Mouse (Mus musculus): ENCODE measurements around the gene Dlg4.
"Not testable (repeated sequence)": the region's sequence is repeated elsewhere in the genome, so short reads cannot be mapped to it uniquely, and the experiment has no call there.

The Dlg4 gene

DNA sequence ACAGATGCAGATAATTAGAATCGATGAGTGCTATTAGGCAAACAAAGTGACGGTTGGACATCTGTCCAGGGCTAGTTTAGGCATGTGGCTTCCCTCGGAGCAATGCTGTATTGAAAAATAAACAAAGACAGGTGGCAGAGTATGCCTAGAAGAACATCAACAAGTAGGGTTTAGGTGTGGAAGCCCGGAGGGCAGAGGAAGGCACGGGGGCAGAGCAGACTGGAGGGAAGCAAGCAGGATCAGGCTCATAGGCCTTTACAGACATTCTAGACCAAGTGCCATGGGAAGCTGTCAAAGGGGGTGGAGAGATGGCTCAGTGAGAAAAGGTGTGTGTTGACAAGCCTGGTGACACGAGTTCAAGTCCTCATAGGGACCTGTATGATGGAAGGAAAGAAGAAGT is 32.6 kb downstream of the Dlg4 start:
- no peak for DNase-seq (ENCODE audit: low spot score)

DNA sequence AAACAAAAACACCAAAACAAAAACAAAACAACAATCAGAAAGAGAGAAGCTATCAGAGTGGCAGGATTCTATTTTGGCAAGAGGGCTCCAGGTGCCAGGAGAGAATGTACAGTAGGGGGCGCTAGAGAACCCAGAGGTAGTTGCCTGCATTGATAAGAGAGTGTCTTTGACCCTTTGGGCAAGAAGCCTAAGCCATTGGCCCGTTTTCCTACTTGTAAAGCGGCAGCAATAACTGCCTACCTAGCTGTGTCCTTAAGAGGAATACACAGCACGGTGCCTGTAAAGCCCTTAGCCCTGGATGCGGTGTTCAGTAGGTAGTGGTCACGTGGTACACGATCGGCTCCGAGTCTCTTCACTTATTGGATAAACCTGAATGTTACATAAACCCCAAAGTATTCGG is 33.1 kb downstream of the Dlg4 start:
- DNase-seq (ENCODE audit: low spot score), result no peak

DNA sequence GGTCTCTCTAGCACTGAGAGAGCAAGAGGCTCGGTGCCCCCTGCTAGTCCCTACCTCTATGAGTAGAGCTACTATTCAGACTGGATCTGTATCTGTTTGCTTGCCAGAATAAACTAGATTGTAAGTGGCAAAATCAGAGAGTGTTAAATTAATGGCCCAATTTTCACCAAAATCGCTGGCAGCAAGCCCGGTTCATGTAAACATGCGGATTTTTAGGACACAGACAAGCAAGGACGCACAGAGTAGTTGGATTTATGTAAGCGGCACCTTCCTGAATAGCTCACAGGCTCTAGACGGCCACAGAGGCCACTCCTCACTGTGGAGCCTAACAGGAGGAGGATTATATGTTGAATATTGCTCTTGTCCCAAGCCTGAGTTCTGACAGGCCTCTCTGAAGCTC is 36.4 kb downstream of the Dlg4 start:
- DNase-seq (ENCODE audit: low spot score), result no peak

DNA sequence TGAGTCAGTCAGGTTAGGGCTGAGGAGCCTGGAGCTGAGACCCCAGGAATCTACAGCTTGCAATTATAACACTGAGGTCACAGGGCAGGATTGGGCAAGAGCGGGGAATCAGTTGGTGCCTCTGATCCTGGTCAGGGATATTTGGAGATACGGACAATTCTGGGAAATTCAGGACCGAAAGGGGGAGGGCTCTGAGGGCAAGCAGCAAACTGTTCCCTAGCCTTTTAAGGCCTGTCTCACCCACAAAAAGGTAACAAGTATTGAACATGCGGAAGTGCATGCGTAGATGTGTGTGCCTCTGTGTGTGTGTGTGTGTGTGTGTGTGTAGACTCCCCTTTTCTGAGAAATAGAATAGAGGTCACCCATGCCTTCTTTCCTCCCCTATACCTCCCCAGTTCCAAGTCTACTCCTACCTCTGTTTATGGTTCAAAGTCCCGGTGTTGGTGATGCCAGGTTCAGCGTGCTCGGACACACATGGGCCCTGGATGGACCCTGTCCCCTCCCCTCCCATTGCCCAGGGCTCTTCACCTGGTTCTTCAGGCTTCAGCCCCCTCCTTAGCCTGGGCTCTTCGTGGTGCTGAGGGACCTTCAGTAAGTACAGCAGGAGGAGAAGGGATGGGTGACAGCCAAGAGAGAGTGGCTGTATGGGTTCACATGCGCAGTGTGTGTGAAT is 37.3 kb downstream of the Dlg4 start, which contains the start of gene Asgr1:
Gene Asgr1, plus strand, starts transcription at position 188 of the 673 bp plus-strand sequence.
- no peak for DNase-seq (ENCODE audit: low spot score)

DNA sequence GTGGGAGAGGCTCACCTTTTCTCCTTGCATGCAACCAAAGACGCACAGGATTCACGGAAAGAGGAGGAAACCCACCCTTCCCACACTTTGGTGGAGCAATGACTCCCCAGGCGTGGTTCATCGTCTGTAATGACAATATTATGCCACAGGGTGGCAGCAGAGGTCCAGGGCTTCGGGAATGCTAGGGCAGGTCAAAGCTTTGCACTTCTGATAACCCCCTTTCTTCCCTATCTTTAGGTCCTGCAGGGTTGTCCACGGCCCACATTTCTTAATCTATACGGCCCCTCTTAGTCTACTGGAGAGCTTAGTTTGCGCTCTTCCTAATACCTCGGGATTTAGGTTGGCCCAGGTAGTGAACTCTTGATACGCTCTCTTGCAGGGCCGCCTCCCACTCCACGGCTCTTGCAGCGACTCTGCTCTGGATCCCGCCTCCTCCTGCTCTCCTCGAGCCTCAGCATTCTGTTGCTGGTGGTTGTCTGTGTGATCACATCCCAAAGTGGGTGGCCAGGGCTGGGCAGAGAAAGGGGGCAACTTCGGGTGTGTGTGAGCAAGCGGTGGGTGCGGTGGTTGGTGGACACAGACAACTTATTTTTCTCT is 39.0 kb downstream of the Dlg4 start:
- no peak for DNase-seq (ENCODE audit: low spot score)

DNA sequence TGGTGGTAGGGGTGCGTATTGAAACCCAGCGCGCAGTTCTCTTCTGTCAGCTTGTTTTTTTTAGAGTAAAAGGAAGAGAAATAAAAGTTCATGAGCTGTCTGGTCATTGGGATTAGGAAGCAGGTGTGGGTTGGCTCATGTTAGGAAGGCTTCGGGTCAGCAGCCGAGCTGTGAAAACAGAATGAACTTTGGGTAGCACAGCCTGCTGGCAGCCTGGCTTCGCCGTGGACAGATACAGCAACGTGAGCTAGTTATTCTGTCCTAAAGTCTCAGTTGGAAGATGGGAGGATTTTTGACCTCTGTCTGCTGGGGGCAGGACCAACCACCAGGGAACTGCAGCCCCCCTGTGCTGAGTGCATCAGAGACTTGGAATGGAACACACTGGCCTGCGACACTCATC is 41.1 kb downstream of the Dlg4 start:
- DNase-seq (ENCODE audit: low spot score), result no peak

DNA sequence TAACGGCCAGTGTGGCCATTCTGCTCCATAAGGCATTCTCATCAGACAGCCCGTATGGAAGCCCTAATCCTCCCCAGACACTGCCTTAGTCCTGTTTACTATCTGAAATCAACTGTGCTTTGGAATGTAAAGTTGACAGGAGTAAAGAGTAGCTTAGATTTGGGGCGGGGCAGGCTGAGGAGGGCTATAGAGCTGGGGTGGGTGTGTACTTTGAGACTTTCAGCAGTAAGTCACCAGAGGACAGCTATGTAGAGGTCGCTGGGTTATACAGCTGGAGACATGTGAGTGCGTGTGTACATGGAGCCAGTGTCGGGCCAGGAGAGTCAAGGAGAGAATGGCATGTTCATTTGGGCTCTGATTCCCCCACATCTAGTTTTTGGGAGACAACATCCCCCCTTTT is 43.2 kb downstream of the Dlg4 start:
- no peak for DNase-seq (ENCODE audit: low spot score)

DNA sequence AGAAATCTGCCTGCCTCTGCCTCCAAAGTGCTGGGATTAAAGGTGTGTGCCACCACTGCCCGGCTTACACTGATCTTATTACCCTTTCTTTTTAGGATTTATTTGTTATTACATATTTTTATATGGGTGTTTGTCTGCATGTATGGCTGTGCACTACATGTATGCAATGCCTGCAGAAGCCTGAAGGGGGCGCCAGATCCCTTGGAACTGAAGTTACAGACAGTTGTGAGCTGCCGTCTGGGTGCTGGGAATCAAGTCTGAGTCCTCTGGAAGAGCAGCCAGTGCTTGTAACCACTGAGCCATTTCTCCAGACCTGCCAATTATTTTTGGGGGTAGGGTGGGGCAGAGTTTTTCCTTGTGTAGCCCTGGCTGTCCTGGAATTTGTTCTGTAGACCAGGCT is 46.3 kb downstream of the Dlg4 start:
- no peak for DNase-seq (ENCODE audit: low spot score)

DNA sequence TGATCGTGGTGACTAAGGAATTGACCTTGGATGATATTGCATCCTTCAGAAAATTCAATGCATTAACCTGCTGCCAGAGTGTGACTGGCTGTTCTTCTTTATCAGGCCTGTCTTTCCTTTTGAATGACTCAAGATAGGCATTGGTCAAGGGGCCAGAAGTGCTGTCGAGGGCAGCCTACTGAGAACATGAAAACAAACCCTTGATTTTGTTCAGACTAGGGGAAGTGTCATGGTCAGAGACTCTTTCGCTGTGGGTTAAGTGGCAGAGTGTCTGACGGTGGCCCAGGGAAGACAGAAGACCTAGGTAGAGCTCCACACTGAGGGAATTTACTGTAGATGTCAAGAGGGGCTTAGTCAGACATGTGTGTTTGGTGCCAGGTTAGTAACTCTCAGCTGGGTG is 50.0 kb downstream of the Dlg4 start:
- DNase-seq (ENCODE audit: low spot score), result peak; percentile 27

DNA sequence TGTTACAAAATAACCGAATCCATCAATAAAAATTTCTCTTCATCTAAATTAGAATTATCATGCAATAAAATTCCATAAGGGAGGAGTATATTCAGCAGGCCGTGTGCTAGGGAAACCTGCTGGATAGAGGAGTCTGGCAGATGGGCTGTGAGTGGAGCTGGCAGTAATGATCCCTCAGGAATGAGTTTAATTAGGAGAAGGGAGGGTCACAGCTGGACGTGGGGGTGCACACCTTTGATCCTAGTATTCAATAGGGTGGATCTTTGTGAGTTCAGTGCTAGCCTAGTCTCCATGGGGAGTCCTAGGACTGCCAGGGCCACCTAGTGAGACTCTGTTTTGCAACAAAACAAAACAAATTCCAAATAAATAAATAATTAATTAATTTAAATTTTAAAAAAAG is 51.5 kb downstream of the Dlg4 start:
- no peak for DNase-seq (ENCODE audit: low spot score)

DNA sequence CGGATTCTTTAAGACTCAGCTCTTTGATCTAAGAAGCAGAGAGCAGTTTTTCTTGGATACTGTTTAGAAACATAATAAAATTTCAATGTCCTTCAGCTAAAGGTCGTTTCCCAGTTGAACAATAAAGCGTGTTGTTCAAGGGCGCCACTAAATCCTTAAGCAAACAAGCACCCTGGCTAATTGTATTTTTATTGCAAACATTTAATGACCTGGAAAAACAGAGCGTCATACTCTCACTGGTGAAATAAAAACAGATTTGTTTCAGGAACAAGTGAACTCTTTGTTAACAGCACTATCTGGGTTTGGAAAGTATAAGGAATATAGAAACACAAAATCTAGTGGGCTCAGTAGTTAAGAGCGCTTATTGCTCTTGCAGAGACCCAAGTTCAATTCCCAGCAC is 53.3 kb downstream of the Dlg4 start:
- DNase-seq (ENCODE audit: low spot score), result no peak

DNA sequence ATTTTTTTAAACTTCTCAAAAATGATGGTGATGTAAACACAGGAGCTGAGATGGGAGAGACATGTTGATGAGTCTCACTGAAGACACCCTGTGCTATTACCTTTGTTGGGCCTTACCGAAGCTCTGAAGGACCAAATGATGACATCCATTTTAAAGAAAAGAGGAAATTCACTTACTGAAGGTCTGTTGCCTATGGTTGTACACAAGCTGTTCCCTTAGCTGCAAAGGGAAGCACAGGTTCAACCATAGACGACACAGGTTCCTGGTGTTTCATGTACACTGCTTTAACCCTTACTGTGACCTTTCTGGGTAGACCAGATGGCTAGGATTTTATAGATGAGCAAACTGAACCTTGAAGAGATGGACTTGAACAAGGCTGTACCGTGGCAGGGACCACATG is 53.9 kb downstream of the Dlg4 start:
- not testable (repeated sequence) for DNase-seq (ENCODE audit: low spot score)

DNA sequence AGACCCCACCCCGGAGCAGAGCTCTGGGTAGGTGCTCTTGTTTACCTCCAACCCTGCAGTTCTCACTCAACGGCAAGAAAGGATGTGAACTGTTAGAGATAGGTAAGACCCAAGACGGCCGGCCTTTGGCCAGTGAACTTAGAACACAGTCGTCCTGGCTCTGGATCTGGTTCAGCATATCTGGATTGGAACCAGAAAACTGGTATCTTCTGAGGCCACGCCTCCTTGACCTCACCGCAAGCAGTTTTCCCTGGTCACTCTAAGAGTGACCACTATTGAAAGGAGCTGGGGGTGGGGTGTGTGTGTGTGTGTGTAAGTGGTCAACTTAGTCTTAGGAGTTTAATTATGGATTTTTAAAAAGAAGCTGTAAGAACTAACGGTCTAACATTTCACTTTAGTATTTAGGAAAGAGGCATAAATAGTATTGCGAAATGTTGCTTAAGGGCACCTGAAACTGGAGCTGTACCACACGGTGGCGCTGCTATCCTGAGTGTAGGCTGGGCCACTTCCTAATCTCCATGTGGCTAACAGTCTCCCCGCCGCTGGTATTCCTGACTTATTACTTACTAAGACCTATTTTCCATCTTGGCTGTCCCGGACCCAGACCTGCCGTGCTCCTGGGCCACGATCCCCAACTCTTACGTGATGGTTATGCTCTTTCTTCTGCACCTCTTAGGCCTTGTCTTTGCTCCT is 57.8 kb downstream of the Dlg4 start:
- DNase-seq (ENCODE audit: low spot score), result peak; percentile 55

DNA sequence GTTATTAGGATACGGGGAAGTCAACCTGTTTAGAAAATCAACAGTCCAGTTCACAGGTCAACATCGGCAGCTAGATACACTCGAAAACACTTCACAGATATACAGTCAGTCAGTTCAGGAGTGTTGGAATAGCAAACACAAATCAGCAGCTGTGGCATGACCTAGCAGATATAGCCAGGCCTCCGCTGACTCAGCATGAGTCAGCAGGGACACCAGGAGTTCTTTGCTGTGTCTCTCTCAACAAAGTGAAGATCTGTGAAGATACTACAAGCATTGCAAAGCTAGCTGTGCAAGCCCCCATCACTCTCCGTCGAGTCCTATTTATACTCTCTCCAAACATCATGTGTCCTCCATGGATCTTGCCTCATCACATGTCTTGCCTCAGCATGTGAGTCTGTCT is 58.8 kb downstream of the Dlg4 start:
- DNase-seq (ENCODE audit: low spot score), result no peak

DNA sequence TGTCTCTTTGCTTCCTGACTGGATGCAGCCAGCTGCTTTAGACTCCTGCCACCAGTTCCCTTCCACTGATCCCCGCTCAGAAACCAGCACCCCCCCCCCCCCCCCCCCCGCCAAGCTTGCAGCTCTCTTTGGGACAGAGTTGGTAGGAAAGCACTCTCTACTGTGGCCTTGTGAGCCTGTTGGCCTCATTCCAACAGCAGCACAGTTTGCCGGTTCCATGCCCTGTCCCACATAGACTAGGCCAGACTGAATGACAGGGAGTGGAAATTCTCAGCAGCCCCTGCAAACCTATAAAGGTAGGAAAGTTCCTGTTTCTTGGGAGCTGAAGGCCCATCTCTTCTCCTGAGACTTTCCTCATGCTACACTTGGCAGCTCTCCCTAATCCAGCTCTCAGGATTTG is 60.7 kb downstream of the Dlg4 start:
- peak; percentile 44 for DNase-seq (ENCODE audit: low spot score)

DNA sequence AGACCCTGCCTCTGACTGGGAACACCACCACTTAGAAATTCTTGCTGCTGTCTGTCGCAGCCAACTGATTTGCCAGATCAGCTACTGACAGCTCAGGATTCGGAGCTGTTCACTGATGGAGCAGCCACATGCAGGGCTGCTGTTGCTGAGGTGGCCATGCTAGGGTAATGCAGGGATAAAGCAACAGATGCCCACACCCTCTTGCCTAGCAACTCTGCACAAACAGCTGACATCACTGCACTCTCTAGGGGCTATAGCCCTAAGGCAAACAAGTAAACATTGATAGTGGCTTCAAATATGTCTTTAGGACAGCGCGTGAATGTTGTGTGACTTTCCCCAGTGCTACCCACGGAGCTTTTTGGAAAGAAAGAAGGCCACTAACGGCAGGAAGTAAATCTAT is 62.4 kb downstream of the Dlg4 start:
- no peak for DNase-seq (ENCODE audit: low spot score)

DNA sequence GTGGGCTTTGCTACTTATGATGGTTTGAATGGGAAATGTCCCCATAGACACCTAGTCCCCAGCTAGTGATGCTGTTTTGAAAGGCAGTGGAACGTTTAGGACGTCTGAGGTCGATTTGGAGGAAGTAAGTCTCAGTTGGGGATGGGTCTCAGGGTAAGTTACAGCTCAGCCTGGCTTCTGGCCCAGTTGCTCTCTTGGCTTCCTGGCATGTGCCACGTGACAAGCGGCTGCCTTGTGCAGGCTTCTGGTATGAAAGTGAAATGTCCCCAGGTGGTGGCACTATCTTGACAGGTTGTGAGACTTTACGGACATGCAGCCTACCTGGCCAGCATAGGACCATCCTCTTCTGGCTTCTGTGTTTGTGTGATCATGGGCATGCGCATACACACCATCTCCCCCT is 63.2 kb downstream of the Dlg4 start:
- no peak for DNase-seq (ENCODE audit: low spot score)

DNA sequence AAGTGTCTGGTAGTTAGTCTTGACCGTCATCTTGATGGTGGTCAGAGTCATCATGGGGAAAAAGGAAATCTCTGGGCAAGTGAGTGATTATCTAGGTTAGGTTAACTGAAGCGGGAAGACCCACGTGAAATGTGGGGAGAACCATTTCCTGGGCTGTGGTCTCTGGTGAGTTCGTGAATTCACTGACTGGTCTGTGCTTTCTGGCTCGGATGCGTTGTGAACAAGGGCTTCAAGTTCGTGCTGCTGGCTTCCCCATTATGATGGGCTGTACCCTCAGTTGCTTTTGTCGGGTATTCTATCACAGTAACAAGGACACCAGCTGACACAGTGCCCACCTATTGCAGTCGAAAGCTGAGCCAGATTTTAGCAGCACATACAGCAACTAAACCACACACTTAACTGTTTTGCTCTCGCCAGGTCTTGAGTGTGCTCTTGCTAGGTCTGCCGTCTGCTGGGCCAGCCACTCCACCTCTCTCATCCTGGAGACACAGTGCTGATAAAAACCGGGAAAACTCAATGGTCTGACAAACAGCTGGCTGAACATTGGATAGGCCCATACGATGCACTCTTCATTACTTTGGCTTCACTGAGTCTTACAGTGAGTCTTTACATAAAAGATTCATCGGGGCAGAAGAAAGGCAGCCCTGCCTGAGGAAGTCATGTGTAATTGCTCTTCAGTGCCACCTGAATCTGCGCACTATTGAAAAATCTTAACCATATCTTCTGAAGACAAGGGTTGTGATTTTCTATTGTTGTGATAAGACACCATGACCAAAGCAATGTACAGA is 64.3 kb downstream of the Dlg4 start:
- DNase-seq (ENCODE audit: low spot score), result no peak

DNA sequence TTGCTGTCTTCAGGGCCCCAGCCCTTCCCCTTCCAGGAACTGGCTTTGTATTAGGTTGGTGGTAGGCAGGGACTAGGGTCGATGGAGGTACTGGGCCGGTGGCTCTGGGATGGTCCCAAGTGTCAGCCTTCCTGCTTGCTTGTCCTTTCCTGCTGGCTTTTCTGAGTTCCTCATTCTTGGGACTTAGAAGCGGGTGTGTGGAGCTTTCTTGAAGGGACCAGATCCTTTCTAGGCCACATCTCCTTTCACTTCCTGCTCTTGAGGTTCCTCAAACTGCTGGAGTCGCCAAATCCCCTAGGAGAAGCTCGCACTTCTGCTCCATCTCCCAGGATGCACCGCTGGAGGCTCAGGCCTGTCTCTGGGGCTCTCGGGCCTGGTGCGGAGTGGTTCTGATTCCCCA is 67.8 kb downstream of the Dlg4 start:
- no peak for DNase-seq (ENCODE audit: low spot score)

DNA sequence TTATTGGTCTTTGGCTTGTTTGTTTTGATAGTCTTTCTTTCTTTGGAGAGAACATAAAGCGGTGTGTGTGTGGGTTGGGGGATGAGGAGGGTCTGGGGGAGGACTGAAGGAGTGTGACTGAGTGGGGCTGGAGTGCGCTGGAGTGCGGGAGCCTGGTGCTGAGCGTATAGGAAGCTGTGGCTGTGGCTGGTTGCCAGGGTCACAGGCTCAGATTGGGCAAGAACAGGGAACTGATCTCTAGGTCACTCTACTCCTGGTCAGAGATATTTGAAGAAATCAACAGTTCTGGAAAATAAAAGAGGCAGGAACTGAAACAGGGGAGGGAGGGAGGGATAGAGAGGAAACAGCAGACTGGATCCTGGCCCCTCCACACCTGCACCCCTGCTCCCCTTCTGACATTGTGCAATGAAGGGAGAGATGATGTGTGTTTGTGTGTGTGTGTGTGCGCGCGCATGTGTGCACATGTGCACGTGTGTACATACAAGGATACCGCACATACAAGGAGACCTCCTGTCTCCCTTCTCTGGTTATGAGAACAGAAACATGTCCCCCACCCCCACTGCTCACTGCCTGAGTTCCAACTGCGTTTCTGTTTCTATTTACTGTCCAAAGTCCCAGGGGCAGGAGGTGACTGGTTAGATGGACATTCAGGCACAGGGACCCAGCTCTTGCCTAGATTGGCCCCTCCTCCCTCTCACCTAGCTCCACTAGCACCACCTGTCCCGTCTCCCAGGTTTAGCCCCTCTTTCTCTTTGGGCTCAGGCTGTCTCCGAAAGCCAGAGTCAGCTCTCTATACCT is 75.4 kb downstream of the Dlg4 start, which contains the start of gene Asgr2:
Gene Asgr2, plus strand, starts transcription at position 659 of the 798 bp plus-strand sequence.
- DNase-seq (ENCODE audit: low spot score), result peak; percentile 71
